Mouse (Mus musculus) lung, adult 2 months (tissue): Measurements from ENCODE around the gene Polr2b.

Source experiments
- CTCF ChIP-seq: fragments of 200-500 bp; IDR thresholded peaks from 2 replicates; pipeline ENCODE4 v1.5.1; 2011; ENCODE audit warnings: mild to moderate bottlenecking, low read length, control low read depth; ENCODE audit not compliant: insufficient read depth
- POLR2A ChIP-seq: fragments of 200-500 bp; IDR thresholded peaks from 2 replicates; pipeline ENCODE4 v1.6.1; 2011; ENCODE audit warnings: low read depth, mild to moderate bottlenecking, control low read depth, low read length, borderline replicate concordance; ENCODE audit errors: extremely low read depth

DNA sequence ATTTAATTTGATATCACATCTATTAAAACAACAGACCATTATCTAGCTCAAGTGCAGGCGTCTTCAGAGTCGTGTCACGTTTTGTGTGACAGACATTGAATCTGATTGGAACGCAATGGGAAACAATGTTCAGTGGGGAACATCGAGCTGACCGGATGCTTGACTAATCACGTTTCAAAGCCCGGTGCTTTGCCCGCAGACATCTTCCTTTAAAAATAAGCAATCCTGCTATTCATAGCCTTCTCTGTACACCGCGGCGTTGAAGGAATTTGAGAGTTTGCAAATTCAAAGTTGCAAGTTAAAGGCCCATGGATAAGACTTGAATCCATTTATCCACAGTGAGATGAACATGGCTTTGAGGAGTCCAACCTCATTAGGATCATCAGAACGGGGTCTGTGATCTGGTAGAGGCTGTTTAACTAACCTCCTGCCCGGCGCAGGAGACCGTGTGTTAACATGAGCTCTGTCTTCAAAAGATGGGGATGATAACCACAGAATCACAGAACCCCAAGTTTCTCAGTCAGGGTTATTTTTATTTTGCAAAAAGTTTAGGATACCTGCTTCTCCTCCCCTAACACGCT, 70.5 kb downstream of the Polr2b start:
- TF ChIP-seq CTCF (no peak), POLR2A (no peak)
